Mouse (Mus musculus): Measurements from ENCODE around the gene Zfp493. TPM values are rescaled to one million over a fixed set of nuclear protein-coding genes. Genes with fewer than 3 reads are reported as not detected.
"Not testable (repeated sequence)": the region's sequence is repeated elsewhere in the genome, so short reads cannot be mapped to it uniquely, and the experiment has no call there.

Gene Zfp493
- polyA plus RNA-seq, 1 experiment, result 0.51 TPM

GRCm38 (mm10) chr13:67813710-67814660, 34.5 kb downstream of the Zfp493 start, which contains the start of gene Zfp273:
Gene Zfp273 (plus strand): TSS chr13:67813740.
- Histone ChIP-seq H3K4me3 (ENCODE audit: control insufficient read depth, low read depth, low read length) (peak within 1 kb of the TSS; percentile 80), H3K36me3 (ENCODE audit: control insufficient read depth, insufficient read depth, low read length) (no peaks in the 10 kb centered on the region), H3K27me3 (ENCODE audit: control insufficient read depth, insufficient read depth, low read length) (no peaks in the 10 kb centered on the region), H3K27ac (ENCODE audit: control insufficient read depth, insufficient read depth, low read depth, low read length) (peak within 1 kb of the TSS; percentile 76), H3K4me1 (ENCODE audit: control insufficient read depth, insufficient read depth, low read length) (no peaks in the 10 kb centered on the region; the same call in 1 of the 2 replicates)
- no peak for TF ChIP-seq POLR2A (IDR thresholded peaks at IDR 0.05; ENCODE audit: control insufficient read depth, low read depth, low read length)
- no peak for TF ChIP-seq CTCF (IDR thresholded peaks at IDR 0.05; ENCODE audit: control insufficient read depth, insufficient read depth, insufficient replicate concordance, low read depth, low read length)

GRCm38 (mm10) chr13:67818636-67819035, 39.1 kb downstream of the Zfp493 start:
- H3K36me3 ChIP-seq (ENCODE audit: control insufficient read depth, insufficient read depth, low read length), result no peaks in the 10 kb centered on the region
- H3K27ac ChIP-seq (ENCODE audit: control insufficient read depth, insufficient read depth, low read depth, low read length), result no peak overlapping the region
- TF ChIP-seq POLR2A (IDR thresholded peaks at IDR 0.05; ENCODE audit: control insufficient read depth, low read depth, low read length) (no peak), CTCF (IDR thresholded peaks at IDR 0.05; ENCODE audit: control insufficient read depth, insufficient read depth, insufficient replicate concordance, low read depth, low read length) (no peak)
- no peaks in the 10 kb centered on the region; the same call in 1 of the 2 replicates for H3K4me1 ChIP-seq (ENCODE audit: control insufficient read depth, insufficient read depth, low read length)
- no peak overlapping the region for H3K4me3 ChIP-seq (ENCODE audit: control insufficient read depth, low read depth, low read length)
- no peaks in the 10 kb centered on the region for H3K27me3 ChIP-seq (ENCODE audit: control insufficient read depth, insufficient read depth, low read length)

- Histone ChIP-seq H3K27me3 (ENCODE audit: control insufficient read depth, insufficient read depth, low read length) (no peaks in the 10 kb centered on the region), H3K27ac (ENCODE audit: control insufficient read depth, insufficient read depth, low read depth, low read length) (peak within 1 kb of the TSS; percentile 99), H3K36me3 (ENCODE audit: control insufficient read depth, insufficient read depth, low read length) (no peaks in the 10 kb centered on the region), H3K4me1 (ENCODE audit: control insufficient read depth, insufficient read depth, low read length) (peaks cover 4% of the 10 kb centered on the region), H3K4me3 (ENCODE audit: control insufficient read depth, low read depth, low read length) (peak within 1 kb of the TSS; percentile 99)
- TF ChIP-seq CTCF (IDR thresholded peaks at IDR 0.05; ENCODE audit: control insufficient read depth, insufficient read depth, insufficient replicate concordance, low read depth, low read length) (no peak), POLR2A (IDR thresholded peaks at IDR 0.05; ENCODE audit: control insufficient read depth, low read depth, low read length) (peak; percentile 69; the same call in 1 of the 2 replicates)
Measured at GRCm38 (mm10) chr13:67830911-67831336, 51.4 kb downstream of the Zfp493 start, which contains the start of gene Gm10037. Gene Gm10037 (plus strand): TSS chr13:67831106.

- not testable (repeated sequence) for H3K27me3 ChIP-seq (ENCODE audit: control insufficient read depth, insufficient read depth, low read length); H3K4me1 ChIP-seq (ENCODE audit: control insufficient read depth, insufficient read depth, low read length); H3K36me3 ChIP-seq (ENCODE audit: control insufficient read depth, insufficient read depth, low read length); H3K27ac ChIP-seq (ENCODE audit: control insufficient read depth, insufficient read depth, low read depth, low read length)
- peak overlapping the region; percentile 27; the same call in 1 of the 2 replicates for H3K4me3 ChIP-seq (ENCODE audit: control insufficient read depth, low read depth, low read length)
Measured at GRCm38 (mm10) chr13:67833137-67833536, 53.6 kb downstream of the Zfp493 start.

Other genes starting within 250 kb of the Zfp493 start
- gene Zfp748, start 225.9 kb upstream of the Zfp493 start, polyA plus RNA-seq (2012; rRNA removed), result 2.0 and 2.6 TPM in 2 replicates
- gene Zfp729b, start 170.0 kb upstream of the Zfp493 start, polyA plus RNA-seq (2012; rRNA removed), result 0.32 and 0.34 TPM in 2 replicates
- not detected in 2 replicates for gene Gm49345, start 141.9 kb upstream of the Zfp493 start, polyA plus RNA-seq (2012; rRNA removed)
- 0.38 and 0.47 TPM in 2 replicates for gene Zfp729a, start 141.9 kb upstream of the Zfp493 start, polyA plus RNA-seq (2012; rRNA removed)
- gene Zfp738, start 92.6 kb upstream of the Zfp493 start, polyA plus RNA-seq (2012; rRNA removed), result 1.4 and 1.9 TPM in 2 replicates
- gene Zfp65, start 50.5 kb upstream of the Zfp493 start, polyA plus RNA-seq (2012; rRNA removed), result 1.4 and 1.5 TPM in 2 replicates
- 0.22 and 0.41 TPM in 2 replicates for gene Zfp85, start 24.5 kb upstream of the Zfp493 start, polyA plus RNA-seq (2012; rRNA removed)
- gene Zfp273, start 34.0 kb downstream of the Zfp493 start, polyA plus RNA-seq (2012; rRNA removed), result 0.36 and 0.59 TPM in 2 replicates
- 10.4 and 12.9 TPM in 2 replicates for gene Gm10037, start 51.4 kb downstream of the Zfp493 start, polyA plus RNA-seq (2012; rRNA removed)
- gene BC048507, start 83.6 kb downstream of the Zfp493 start, polyA plus RNA-seq (2012; rRNA removed), result 98.0 and 98.1 TPM in 2 replicates

Data from testis, adult 2 months (tissue).